Mouse (Mus musculus): ENCODE measurements around the gene Olfr78.

Gene Olfr78

GRCm38 (mm10) chr7:102759266-102759665, at the start of gene Olfr78, which contains the start of gene Olfr560:
Gene Olfr78 (minus strand): TSS chr7:102759471.
Gene Olfr560 (minus strand): TSS chr7:102759366.
- DNase-seq (ENCODE audit: low read depth, low spot score): no peak

- DNase-seq (ENCODE audit: low read depth, low spot score): no peak
Observed at GRCm38 (mm10) chr7:102803180-102803579, 43.9 kb upstream of the Olfr78 start, which contains the start of gene Olfr564. Gene Olfr564 (plus strand): TSS chr7:102803480.

- DNase-seq (ENCODE audit: low read depth, low spot score): no peak
Observed at GRCm38 (mm10) chr7:102770921-102771320, 11.7 kb upstream of the Olfr78 start, which contains the start of gene Olfr561. Gene Olfr561 (plus strand): TSS chr7:102771221.

- no peak for DNase-seq (ENCODE audit: low read depth, low spot score)
Observed at GRCm38 (mm10) chr7:102752086-102752485, 7.2 kb downstream of the Olfr78 start.

- DNase-seq (ENCODE audit: low read depth, low spot score): peak; percentile 33
Observed at GRCm38 (mm10) chr7:102737705-102738104, 21.6 kb downstream of the Olfr78 start.

GRCm38 (mm10) chr7:102733793-102734192, 25.5 kb downstream of the Olfr78 start:
- DNase-seq (ENCODE audit: low read depth, low spot score): no peak

GRCm38 (mm10) chr7:102727391-102727790, 31.9 kb downstream of the Olfr78 start, which contains the start of gene Olfr559:
Gene Olfr559 (minus strand): TSS chr7:102727491.
- no peak for DNase-seq (ENCODE audit: low read depth, low spot score)

- DNase-seq (ENCODE audit: low read depth, low spot score): no peak
Observed at GRCm38 (mm10) chr7:102718970-102719369, 40.3 kb downstream of the Olfr78 start, which contains the start of gene Olfr33. Gene Olfr33 (minus strand): TSS chr7:102719070.

GRCm38 (mm10) chr7:102701915-102702314, 57.4 kb downstream of the Olfr78 start, which contains the start of gene Olfr558:
Gene Olfr558 (plus strand): TSS chr7:102702215.
- no peak for DNase-seq (ENCODE audit: low read depth, low spot score)

GRCm38 (mm10) chr7:102698461-102698860, 60.8 kb downstream of the Olfr78 start:
- DNase-seq (ENCODE audit: low read depth, low spot score): no peak

GRCm38 (mm10) chr7:102695358-102696125, 63.7 kb downstream of the Olfr78 start, which contains the start of gene Olfr557:
Gene Olfr557 (plus strand): TSS chr7:102695910.
- DNase-seq (ENCODE audit: low read depth, low spot score): peak; percentile 51

Measured in mesoderm, embryonic 11.5 days (tissue).